Mouse (Mus musculus) layer of hippocampus, adult 8-10 months (tissue): ENCODE measurements around the gene Olfr1251. TPM values are rescaled to one million over a fixed set of nuclear protein-coding genes. Genes with fewer than 3 reads are reported as not detected.
"Not testable (repeated sequence)": the region's sequence is repeated elsewhere in the genome, so short reads cannot be mapped to it uniquely, and the experiment has no call there.

ENCODE experiments used
- DNase-seq, 2 experiments: peaks; one replicate each; pipeline ENCODE4 v3.0.0; 2022; ENCODE audit warnings: low spot score in 2 of 2
- total RNA-seq, 4 experiments: library from RNA; stranded (reverse); gene quantifications; 2 replicates each; pipeline ENCODE4 v1.2.4; 2022

The Olfr1251 gene
- not detected for total RNA-seq

- no peak for DNase-seq
These were observed at the start of gene Olfr1251 for GRCm38 (mm10) chr2:89671836-89672235. TSS of gene Olfr1251 (minus strand) at chr2:89671936.

DNA sequence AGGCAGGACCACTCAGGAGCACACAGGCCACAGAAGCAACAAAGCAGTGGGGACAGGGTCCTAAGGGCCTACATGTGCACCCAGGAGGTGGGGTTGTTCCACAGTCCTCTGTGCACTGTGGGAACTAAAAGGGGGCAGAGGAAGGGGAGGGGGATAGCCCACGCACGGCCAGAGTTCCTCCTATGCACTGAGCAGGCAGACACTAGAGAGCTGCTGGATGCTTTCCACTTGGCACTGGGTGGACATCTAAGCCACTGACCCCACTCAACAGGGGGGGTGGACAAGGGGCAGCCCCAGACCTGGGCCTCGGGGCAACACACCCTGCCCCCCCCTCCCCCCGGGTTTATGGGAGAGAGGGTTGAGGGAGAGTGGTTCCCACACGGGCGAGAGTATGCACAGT is 20.2 kb upstream of the Olfr1251 start:
- DNase-seq, result no peak

DNA sequence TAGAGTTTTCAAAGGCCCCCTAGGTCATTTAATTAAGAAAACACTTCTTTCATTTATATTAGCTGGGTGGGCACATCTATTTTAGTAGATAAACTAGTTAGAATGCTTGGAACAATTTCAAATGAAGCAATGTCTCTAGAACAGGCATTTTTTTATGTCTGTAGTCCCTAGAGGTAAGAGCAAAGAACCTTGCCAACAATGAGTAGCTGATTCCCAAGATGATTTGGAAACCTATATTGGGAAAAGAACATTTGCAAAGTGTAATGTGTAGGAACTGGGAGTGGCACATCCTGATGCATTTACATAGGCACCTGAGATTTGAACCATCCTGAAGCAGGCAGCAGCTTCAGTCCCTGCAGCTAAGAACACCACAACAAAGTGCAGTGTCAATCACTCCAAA is 10.4 kb downstream of the Olfr1251 start, which contains the start of gene Olfr1250:
TSS of gene Olfr1250 (minus strand) at position 101 of the 400 bp plus-strand sequence.
- no peak for DNase-seq

- DNase-seq, result no peak
These were observed 36.9 kb downstream of the Olfr1251 start, which contains the start of gene Olfr1249 for GRCm38 (mm10) chr2:89634883-89635282. TSS of gene Olfr1249 (minus strand) at chr2:89634983.

DNA sequence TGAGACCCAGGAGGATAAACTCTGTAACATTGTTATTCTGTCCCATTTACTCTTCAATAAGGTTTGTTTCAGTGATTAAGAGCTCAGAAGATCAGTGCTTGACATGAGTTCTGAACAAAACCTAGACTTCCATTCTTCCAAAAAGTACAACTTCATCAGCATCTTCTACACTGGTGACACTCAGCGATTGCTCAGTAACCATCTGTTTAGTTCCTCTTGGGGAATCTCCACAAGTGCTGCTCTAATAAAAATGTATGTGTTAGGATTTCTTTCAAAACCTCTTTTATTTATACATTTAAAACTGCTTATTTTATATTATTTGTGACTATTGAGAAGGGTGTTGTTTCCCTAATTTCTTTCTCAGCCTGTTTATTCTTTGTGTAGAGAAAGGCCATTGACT is 53.6 kb downstream of the Olfr1251 start, which contains the start of gene Olfr1248:
TSS of gene Olfr1248 (minus strand) at position 101 of the 400 bp plus-strand sequence.
- not testable (repeated sequence) for DNase-seq

Other genes starting within 250 kb of the Olfr1251 start
- gene Olfr1240, start 228.9 kb downstream of the Olfr1251 start, total RNA-seq, result not detected
- gene Olfr1241, start 184.8 kb downstream of the Olfr1251 start, total RNA-seq, result not detected
- not detected for gene Olfr1242, start 173.6 kb downstream of the Olfr1251 start, total RNA-seq
- gene Olfr1243, start 140.4 kb downstream of the Olfr1251 start, total RNA-seq, result not detected
- gene Olfr1245, start 93.5 kb downstream of the Olfr1251 start, total RNA-seq, result not detected
- gene Olfr1246, start 78.8 kb downstream of the Olfr1251 start, total RNA-seq, result not detected
- under 1 TPM in 1 of 4 experiments, not detected in 3; 0.09 TPM for gene Olfr1247, start 57.8 kb downstream of the Olfr1251 start, total RNA-seq
- not detected for gene Olfr1248, start 53.7 kb downstream of the Olfr1251 start, total RNA-seq
- gene Olfr1249, start 37.0 kb downstream of the Olfr1251 start, total RNA-seq, result not detected
- not detected for gene Olfr1250, start 10.5 kb downstream of the Olfr1251 start, total RNA-seq
- gene Olfr1252, start 53.1 kb upstream of the Olfr1251 start, total RNA-seq, result not detected
- not detected for gene Olfr1253, start 85.2 kb upstream of the Olfr1251 start, total RNA-seq
- not detected for gene Olfr1254, start 121.7 kb upstream of the Olfr1251 start, total RNA-seq
- not detected for gene Olfr1255, start 140.1 kb upstream of the Olfr1251 start, total RNA-seq
- not detected for gene Olfr1256, start 169.6 kb upstream of the Olfr1251 start, total RNA-seq
- not detected for gene Olfr48, start 176.3 kb upstream of the Olfr1251 start, total RNA-seq
- gene Olfr1257, start 206.5 kb upstream of the Olfr1251 start, total RNA-seq, result not detected